Mouse (Mus musculus) CD4-positive, CD25-positive, alpha-beta regulatory T cell, adult 2 months (primary cell): ENCODE measurements at regions not wholly inside any gene's neighbourhood (a gene's known extent, or its start where the extent isn't known, plus 50 kb on each side); places are given as distances from the start of the nearest gene placed in this dataset.

Source experiments
- DNase-seq: peaks from one replicate; pipeline ENCODE4 v3.0.0-alpha.2; 2012; ENCODE audit warnings: low read depth, low spot score

DNA sequence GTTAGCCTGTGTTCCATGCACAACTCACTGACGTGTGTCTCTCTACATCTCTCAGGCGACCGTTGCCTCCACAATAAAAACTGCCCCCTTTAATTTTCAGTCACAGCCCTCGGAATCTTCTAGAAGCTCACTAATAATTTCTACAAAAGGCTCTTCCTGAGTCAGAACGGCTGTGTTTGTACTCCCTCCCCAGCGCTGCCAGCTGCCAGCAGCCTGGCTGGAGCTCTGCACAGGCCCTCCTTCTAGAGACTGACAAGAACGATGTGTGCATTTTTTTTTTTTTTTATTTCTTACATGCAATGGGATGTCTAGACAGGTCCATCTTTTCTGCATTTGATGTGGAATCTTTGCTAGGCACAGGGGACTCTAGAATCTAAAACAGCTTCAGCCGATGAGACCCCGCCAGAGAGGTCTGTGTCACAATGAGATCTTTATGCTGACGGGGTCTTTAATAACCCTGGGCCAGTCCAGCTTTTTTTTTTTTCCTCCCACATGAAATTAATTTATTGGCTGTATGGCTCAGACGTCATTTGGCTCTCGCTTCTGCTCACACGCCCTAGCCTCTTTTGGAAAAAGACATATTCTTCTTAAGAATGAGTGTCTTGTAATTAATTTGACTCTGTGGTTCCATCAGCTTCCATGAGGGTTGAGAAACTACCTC is 185.8 kb upstream of the Zfp507 start:
- no peak for DNase-seq

DNA sequence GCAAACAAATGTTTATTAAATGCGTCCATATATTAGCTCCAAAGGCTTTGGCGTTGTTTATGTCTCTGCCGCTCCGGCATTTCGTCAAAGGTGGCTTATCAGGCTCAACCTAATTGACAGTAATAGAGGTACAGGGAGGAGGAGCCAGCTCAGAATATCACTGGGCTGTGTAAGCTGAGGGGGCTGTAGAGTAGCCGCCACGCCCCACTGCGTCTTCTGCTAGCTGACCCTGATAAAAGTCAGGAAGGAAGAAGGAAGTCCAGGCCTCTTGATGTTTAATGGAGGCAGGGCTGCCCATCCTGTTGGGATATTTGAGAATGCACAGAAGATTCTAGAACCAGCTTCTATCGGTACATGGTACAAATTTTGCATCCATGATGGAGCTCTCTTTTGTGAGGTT is 175.2 kb upstream of the Zfp507 start:
- DNase-seq, result no peak

DNA sequence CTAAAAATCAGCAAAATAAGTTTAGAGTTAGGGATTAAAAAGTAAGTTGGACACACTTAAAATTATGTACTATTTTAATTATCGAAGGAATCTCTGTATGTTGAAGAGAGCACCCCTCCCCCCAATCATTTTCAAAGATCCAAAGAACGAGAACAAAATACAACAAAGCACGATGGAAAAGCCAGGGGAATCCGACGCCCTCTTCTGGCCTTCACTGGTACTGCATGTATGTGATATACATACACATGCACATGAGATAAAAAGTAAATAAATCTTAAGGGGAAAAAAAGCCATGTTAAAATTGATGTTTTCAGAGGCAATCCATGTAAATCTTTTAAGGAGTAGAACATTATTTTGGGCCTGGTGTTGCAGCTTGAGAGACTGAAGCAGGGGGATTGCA is 155.9 kb upstream of the Zfp507 start:
- DNase-seq, result peak; percentile 6

DNA sequence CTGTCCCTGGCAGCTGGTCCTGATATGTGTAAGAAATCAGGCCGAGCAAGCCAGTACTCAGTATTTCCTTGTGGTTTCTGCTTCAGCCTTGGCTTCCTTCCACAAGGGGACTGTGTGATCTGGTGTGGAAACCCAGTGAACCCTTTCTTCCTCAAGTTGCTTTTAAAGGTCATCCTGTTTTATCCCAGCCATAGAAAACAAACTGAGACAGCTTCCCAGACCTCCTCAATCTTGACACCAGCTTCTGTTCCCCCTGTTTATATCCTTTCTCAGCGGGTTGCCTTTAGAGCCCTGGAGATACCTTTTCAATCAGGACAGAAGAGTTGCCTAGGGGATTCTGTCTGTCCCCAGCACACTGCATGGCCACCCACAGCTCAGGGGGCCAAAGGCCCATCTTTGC is 155.2 kb upstream of the Zfp507 start:
- no peak for DNase-seq

DNA sequence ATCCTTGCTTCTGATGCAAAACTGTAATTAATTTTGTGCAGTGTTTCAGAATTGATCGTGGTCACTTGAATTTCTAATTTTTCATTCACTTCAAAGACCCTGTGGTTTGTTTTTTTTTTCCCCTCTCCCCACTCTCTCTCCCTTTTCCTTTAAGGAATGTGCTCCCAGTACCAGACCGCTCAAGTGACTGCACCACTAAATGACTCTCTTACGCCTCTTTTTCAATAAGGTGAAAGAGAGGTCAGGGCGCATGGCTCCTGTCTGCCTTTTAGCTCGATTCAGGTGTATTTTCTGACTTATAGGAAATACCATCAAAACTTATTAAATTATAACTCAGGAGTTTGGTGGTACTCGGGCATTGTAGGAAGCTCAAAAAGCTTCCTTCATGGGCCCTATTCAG is 146.0 kb upstream of the Zfp507 start:
- no peak for DNase-seq

DNA sequence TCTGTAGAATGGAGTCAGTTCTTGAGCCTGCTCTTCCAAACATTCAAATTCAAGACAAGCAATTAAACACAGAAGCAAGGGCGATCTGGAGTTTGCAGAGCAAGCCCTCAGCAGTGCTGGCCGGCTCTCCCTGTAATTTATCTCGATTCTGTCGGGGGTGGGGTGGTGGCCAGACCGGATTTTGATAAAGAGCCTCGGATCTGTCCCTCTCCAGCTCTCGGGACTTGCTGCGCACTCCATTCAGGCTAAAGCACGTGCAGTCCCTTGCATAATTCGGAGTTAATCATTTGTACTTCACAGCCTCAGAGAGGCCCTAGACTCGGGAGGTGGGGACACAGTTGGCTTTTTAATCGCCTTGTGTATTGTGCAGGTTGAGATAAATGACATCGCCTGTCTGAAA is 145.6 kb upstream of the Zfp507 start:
- no peak for DNase-seq

DNA sequence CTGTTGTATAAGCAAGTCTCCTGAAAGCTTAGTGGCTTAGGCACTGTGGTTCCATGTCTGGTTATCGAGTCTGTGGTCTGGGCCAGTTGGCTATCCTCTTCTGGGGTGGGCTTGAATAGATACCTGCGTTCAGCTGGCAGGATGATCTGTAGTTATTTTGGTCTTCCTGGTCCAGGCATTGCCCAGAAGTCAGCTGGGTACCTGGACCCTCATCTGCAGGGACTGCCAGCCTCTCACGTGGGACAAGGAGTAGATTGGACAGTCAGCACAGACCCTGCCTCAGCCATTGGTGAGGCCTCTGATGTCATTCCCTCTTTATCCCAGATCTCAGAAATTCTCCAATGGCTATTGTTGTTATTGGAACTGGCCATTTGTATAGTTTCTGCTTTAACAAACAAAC is 138.3 kb upstream of the Zfp507 start:
- no peak for DNase-seq

DNA sequence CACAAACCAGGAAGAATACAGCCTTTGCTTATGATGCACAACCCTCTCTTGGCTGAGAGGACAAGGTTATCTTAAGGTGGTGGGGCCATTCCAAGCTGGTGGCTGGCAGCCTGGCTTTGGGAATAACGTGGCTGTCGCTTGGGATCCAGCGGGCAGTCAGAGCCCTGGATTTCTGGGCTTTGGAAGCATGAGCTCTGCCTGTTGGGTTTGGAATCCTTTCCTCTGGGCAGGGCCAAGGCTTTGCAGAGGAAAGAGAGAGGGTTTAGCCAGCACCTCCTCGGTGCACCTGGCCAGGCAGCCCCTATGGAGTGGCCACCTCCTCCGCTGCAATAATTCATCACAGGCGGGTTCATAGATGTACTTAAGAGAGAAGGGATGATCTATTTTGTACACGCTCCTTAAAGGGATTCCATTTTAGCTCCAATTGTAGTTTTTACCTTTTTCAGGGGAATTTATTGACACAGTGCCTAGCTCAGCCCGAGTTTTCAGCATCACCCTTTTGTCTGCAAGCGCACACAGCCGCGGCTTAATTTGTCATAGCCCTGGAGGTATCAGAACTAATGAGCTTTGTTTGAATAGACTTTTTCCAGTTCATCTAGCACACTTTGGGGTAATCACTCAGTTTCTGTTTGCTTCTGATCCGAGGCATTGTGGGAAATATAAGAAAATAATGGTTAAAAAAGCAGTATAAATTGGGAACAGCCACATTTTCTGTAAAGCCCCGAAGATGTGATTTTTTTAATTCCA is 135.5 kb upstream of the Zfp507 start:
- DNase-seq, result no peak

DNA sequence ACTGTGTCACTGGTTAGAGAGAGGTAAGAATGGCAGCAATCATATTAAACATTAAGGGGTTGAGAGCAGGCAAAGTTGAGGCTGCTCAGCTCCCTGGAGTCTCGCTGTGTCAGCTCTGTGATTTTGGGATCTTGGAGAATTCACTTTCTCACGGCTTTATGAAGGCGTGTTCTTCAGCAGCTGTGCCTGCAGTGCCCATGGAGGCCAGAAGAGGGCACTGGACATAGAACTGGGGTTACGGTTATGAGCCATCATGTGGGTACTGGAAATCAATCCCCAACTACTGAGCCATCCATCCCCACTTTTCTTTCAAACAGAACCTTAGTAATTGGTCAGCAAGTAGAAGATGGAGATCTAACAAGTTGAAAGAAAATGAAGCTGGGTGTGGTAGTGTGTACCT is 123.9 kb upstream of the Zfp507 start:
- DNase-seq, result no peak

DNA sequence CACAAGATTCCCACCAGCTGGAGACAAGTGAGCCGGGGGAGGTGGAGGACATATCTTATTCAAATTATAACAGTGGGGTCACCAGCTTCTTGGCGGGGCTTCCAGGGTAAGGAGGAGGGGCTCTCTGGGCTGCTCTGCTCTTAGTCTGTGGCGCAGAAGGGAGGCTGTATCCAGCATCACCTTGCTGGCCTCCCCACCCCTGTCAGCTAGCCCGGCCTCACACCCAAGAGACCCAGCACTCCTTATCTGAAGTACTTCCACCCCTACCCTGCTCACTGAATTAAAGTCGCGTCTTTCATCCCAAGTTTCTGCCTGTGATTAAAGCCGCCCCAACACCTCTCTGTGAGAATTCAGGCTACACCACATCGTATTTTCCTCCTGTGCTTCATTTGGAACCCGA is 119.8 kb upstream of the Zfp507 start:
- no peak for DNase-seq

DNA sequence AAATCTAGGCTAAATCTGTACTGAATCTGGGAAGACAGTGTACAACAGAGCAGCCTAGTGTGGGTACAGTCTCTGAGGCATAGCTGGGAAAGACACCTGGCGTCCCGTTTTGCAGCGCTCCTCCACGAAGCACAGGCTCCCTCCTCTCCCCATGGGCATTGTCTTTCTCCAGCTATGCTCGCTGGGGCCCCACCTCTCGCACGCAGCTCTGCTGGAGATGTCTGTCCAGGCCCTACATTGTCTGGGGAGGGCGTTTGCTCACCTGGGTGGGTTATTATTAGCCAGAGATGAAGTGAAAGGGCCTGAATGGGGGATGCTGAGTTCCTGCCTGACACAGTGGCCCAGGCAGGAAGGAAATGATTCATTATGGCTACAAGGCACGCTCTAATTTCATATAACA is 118.1 kb upstream of the Zfp507 start:
- no peak for DNase-seq

DNA sequence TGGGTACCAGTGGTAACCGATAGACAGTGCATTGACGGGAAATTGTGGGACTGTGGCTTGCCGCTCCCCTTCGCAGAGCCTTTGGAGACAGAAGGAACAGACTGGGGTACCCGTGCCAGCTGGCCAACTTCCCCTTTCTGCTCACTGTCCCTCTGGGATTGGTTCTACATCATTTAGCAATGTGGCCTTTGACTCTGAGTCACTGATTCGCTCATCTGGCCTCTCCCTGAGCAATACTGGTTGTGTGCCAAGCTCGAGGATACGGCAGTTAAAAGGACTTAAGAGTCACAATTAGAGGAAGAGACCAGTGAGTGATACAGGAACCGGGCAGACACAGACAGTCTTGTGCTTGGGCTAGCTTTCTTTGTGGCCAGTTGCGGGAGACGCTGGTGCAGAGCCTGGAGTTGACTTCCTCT is 117.4 kb upstream of the Zfp507 start:
- DNase-seq, result no peak

DNA sequence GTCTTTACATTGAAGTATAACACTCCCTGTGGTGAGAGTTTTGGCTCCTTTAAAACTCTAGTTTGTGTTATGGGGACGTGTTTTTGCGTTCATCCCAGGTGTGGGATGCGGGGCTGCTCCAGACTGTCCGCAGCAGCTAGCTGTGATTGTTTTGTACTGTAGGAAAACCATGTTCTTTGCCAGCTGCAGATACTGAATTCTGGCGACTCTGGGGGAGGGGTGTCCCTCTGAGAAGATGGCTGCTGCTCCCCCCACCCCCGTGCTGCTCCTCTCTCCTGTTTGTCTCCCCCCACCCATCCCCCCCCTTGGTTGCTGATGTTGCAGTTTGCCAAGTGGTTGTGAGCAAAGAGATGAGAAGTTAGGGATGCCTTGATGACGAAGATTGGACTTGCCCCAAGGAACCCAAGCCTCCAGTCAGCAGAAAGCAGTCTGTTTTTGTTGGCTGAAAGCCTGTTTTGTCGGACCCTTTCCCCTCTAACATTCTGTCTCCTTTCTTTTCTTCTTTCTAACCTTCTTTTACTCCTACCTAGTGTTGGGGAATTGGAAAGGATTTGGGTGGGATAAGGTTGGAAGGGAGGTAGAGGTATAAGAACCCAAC is 107.4 kb upstream of the Zfp507 start:
- no peak for DNase-seq

DNA sequence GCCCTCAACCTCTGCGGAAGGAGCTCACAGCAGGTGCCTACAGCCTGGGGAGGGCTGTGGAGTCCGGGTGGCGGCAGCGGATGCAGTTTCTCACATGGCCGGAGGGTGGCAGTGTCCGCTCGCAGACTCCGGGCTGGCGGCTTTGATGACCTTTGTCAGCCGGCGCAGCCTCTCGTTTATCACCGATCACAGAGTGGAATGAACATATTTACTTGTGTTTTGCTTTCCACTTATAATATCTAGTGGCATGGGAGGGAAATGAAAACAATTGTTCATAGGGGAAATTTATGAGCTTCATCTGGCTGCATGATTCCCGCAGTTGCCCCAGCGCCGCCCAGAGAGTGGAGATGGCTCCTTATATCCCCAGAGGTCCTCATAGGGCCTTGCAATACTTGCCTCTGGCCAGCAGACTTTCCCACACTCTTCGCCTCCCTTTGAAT is 99.2 kb upstream of the Zfp507 start:
- peak; percentile 62 for DNase-seq

DNA sequence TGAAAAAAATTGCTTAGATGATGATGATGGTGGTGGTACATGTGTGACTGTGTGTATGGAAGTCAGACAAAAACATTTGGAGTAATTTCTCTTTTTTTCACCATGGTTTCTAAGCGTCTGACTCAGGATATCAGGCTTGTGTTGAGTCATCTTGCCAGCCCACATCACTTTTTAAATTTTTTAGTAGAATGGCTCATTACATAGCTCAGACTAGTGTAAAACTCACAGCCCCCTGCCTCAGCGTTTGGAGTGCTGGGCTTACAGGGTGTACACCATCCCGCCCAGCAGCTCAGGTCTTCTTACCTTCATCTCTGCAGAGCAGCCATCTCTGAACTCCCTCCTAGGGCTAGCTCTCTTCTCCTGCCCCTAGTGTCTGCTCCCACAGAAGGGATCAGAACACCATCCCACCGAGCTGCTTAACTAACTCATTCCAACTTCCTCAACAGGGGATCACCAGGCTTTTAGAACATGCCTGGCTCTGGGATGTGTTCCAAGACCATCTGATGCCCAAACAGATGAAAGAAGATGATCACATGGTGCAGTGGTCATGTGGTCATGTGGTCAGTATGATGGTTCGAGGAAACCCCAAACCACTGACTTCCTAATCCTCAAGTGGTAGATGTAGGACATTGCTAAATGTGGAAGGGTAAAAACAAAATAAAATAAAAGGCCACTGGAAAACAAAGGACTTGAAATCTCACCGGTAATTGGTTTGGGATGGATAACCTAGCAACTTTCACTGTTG is 96.1 kb upstream of the Zfp507 start:
- no peak for DNase-seq

DNA sequence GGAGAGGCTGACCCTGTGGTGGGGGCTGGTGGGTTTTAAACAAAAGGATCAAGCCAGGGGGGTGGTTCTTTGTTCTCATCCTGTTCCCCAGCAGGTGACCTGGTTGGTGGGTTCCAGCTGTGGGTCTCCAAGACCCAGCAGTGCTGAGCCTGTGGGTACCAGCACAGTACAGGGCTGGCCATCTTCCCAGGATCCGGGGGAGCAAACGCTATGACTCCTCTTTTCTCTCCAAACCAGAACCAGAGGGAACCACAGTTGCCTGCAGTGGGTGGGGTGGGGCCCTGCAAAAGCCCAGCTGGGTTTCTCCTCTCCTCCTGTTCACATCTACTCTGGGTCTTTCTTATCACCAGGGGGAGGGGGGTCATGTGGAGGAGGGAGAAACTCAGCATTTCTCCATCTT is 90.5 kb upstream of the Zfp507 start:
- no peak for DNase-seq

DNA sequence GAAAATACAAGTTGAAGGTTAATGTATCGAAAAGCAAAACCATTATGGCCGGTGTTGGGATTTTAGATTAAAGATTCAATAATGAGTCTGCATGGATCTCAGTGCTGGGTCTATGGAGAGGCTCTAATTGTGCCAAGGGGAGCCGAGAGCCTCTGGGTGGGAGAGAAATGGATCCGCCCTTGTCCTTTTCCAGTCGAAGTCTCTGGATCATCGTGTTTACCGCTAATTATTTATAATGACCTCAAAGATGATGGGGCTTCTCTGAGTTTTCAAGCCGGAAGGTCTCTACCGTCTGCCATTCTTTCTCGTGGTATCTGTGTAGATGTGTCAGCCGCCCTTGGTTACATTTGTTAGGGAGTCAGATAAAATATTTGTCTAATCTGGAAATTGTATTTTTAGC is 83.2 kb upstream of the Zfp507 start:
- no peak for DNase-seq

DNA sequence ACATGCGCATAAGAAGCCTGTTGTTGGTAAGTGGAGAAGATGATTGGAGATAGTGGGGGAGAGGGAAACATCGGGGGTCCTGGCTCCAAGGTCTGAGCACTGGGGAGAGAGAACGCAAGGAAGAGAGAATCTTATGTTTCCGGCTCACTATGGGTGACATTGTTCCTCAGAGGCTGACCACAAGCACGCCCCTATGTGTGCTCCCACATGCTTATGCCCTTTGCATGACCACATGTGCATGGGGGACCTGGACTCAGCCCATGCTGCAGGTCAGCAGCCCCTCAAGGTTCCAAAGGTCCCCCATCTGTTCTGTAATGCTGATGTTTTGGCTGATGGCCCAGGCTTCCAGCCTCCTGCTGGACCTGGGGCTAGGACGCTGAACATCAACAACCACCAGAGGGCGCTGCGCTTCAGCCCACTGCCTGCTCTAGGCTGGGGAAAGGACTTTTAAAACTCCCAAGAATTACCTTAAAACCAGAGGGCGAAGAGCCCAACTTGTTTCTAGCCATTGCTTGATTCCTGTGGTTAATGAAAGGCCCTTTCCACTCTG is 77.0 kb upstream of the Zfp507 start:
- DNase-seq, result peak; percentile 42

DNA sequence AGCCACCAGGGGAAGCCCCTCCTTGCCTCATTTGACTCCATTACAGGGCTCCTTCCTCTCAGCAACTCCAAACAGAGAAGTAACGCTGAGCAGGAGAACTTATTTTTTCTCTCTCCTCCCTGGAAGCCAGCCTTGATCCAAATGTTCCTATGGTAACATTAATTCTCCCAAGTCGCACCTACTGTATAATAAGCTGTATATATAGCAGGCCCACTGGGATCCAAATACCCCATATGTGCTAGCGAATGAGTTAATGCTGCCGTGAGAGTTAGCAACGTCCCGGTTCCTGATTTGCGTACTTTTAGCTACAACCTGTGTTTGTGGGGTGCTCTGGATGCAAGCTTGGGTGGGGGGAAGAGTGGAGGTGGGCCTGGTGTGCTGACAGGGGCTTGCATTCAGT is 75.4 kb upstream of the Zfp507 start:
- no peak for DNase-seq

DNA sequence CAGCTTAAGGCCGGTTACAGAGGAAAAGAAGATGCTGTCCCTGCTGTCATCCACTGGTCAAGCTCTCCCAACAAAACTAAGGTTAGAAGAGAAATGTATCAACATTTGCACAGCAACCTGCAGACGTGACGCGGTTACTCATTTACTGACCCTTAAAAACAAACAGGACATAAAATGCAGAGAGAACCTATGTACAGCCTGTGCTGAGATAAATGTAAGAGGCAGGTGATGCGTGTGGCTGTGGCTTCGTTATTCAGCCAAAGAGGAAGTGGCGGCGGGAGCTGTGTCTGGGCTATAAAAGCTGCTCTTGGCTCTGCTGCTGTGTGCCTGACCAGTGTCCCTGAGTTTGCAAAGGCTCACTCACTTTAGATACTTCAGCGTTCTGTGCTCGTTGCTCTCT is 58.2 kb upstream of the Zfp507 start:
- DNase-seq, result no peak

DNA sequence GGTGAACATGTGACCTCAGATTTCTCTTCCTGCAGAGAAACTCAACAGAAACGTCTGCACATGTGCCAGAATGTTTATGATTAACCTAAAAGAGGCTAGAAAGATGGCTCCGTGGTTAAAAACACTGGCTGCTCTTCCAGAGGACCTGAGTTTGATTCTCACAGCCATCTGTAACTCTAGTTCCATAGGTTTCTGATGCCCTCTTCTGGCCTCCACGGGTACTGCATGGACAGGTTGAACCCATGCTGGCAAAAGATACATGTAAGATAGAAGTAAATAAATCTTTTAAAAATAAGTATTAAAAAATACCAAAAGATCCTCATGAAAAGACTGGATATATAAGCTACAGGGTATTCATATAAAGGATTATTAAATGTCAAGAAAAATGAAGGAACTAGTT is 56.8 kb upstream of the Zfp507 start:
- DNase-seq, result peak; percentile 43

DNA sequence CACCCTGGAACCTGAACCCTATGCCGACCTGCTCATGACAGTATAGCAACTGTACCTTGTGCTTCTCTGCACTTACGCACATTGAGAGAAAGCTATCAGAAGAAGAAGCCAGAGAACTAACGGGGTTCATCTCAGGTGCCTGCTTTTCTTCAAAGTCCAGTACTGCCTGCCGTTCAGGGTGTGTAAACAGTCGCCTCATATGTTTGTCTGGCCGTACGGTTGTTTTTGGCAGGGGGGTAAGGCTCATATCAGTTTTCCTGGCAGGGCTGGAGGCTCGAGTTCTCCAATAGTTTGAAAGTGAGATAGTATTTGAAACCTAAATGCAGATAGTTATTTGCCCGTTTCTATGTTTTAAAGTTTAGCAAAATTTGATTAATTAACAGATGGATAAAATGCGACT is 54.9 kb upstream of the Zfp507 start:
- no peak for DNase-seq
